Mouse (Mus musculus) A20 (cell line): ENCODE results near the gene Lhx8.

ENCODE experiments used
- DNase-seq: peaks from one replicate; pipeline ENCODE4 v3.0.0-alpha.2; 2011; ENCODE audit warnings: low read depth, low spot score

Gene Lhx8

GRCm38 (mm10) chr3:154330181-154331002 lies at the start of gene Lhx8:
Gene Lhx8 (minus strand): TSS chr3:154330659.
- DNase-seq = no peak

GRCm38 (mm10) chr3:154373536-154373935 lies 43.1 kb upstream of the Lhx8 start:
- DNase-seq = no peak

DNA sequence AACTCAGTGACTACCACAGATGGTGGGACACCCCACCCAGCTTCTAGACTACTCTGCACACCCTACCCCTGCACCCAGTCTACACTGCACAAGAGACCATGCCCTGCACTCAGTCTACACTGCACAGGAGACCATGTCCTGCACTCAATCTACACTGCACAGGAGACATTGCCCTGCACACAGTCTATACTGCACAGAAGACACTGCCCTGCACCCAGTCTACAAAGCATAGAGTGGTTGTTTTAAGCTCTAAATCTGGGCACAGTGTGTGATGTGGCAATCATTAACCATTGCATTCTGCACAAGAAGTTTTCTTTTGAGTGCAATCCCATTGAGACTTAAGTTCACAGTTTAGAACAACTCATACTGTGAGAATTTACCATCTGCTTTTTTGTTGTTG lies 42.2 kb upstream of the Lhx8 start:
- DNase-seq = no peak

DNA sequence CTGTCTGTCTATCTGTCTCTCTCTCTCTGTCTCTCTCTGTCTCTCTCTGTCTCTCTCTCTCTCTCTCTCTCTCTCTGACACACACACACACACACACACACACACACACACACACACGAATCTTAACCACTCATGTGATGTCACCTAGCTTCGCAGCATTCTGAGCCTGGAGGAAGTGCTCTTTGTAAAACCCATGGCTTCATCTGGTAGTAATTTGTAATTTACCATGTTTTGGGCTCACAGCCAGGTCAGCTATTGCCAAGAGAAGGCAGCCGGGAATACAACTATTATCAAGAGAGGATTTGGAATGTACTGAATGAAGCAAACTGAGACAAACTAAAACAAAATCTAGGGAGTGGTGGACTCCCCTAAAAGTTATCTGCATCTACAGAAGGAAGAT lies 36.9 kb upstream of the Lhx8 start:
- no peak for DNase-seq

DNA sequence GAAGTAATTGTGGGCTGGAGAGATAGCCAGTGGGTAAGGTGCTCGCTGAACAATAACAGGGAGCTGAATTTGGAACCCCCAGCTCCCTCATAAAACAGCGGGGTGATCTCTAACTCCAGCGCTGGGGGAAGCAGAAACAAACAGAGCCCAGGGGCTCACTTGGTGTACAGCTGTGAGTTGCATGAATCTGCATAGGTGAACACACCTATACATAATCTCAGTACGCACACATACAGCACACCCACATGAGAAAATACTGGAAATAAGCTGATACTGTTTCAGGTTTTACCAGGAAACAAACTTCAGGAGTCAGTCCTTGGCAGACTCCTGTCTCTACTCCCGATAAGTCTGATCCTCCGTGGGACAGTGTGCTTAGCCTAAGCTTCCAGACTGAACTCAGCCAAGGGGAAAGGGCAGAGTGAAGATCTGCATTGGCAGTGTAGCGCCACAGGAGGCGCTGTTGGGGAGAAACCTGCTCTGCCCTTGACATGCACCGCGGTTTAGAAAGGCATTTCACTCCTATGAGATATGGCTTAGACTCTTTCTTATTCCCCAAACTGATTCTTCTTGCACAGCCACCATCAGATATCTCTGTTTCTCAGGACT lies 34.2 kb upstream of the Lhx8 start:
- no peak for DNase-seq

- DNase-seq = no peak
Observed at GRCm38 (mm10) chr3:154363507-154363906, 33.0 kb upstream of the Lhx8 start.

- no peak for DNase-seq
Observed at GRCm38 (mm10) chr3:154359231-154359630, 28.8 kb upstream of the Lhx8 start.

GRCm38 (mm10) chr3:154340294-154340914 lies 9.9 kb upstream of the Lhx8 start:
- DNase-seq = no peak

GRCm38 (mm10) chr3:154339649-154340260 lies 9.3 kb upstream of the Lhx8 start:
- DNase-seq = no peak

DNA sequence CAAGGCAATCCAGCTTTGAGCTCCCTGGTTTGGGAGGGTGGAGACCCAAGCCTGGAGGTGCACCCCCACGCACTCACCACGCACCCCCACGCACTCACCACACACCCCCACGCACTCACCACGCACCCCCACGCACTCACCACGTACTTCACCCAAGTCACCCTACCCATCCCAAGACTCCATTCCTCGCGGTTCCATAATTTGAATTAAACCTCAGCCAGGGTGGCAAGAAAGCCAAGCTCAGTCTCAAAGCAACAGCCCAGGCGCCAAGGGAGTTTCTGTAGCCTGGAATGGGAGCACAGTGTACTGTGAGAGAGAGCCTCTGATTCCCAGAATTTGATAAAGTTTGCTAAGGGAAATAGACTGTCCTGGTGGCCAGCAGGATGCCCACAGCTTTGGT lies 4.3 kb upstream of the Lhx8 start:
- no peak for DNase-seq

DNA sequence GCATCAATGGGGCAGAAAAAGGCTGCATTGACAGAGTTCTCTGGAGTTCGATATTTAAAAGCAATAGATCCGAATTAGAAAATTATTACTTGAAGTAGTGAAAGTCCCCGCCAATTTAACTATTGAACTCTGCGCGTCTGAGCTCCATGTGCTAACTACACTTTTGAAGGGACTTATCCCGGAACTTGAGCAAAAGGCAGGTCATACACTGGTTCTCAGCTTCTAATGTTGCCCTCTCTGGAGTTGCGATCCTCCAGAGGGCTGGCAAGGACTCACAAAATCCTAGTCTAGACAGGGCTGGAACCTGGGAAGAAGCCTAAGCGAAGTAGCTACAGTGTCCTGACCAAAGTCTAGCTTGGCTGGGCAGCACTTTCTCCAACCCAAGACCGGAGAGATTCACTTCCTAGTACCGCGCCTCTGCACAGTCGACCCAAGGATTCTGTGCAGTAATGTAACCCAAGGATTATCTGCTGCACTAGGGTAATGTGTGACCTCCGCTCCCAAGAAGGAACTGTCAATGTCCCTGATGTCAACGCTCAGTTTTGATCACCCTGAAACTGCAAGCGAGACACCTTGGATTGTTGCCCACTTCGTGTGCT lies 3.0 kb upstream of the Lhx8 start:
- no peak for DNase-seq

GRCm38 (mm10) chr3:154332941-154333340 lies 2.5 kb upstream of the Lhx8 start:
- no peak for DNase-seq

GRCm38 (mm10) chr3:154332213-154332530 lies 1.7 kb upstream of the Lhx8 start:
- DNase-seq = no peak

DNA sequence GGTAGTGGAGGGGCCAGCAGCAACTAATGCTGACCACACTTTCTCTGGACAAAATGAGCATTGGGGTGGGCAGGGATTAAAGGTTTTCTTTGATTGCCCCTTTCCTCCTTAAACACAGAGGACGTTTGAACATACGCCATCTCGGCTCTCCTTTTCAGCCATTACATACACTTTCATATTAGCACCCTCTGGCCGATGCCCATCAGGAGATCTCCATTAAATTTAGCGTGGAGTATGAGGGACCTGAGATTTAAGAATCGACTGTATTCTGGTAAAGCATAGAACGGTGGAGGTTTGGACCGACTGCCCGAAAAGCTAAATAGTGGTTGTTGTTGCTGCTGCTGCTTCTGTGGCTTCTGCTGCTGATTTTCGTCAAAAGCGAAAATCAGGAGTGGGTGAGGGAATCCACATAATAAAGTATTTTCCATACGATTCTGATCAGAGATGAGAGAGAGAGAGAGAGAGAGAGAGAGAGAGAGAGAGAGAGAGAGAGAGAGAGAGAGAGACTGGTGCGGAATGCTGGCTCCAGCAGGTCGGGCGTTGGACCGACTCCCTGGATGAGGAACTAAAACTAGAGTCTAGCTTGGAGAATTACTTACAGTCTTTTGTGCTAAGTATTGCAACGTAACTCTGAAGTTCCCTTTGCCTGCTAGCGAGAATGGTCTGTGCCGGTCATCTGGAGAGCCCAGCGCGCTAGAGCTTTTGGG lies 1.2 kb upstream of the Lhx8 start:
- no peak for DNase-seq

DNA sequence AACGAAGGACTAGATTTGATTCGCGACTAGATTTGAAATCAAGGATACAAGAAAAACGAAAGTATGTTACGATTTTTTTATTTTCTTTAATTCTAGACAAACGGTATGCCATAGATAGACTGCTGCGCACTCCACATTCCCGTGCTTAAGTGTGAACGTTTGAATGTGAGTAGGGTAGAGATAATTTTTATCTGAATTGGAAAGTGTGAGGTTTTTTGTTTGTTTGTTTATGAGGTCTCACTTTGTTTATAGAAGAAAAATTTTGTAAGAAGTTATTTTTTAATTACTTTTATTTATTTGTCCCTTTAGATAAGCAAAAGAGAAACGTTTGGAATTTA lies 513 bp upstream of the Lhx8 start:
- no peak for DNase-seq

DNA sequence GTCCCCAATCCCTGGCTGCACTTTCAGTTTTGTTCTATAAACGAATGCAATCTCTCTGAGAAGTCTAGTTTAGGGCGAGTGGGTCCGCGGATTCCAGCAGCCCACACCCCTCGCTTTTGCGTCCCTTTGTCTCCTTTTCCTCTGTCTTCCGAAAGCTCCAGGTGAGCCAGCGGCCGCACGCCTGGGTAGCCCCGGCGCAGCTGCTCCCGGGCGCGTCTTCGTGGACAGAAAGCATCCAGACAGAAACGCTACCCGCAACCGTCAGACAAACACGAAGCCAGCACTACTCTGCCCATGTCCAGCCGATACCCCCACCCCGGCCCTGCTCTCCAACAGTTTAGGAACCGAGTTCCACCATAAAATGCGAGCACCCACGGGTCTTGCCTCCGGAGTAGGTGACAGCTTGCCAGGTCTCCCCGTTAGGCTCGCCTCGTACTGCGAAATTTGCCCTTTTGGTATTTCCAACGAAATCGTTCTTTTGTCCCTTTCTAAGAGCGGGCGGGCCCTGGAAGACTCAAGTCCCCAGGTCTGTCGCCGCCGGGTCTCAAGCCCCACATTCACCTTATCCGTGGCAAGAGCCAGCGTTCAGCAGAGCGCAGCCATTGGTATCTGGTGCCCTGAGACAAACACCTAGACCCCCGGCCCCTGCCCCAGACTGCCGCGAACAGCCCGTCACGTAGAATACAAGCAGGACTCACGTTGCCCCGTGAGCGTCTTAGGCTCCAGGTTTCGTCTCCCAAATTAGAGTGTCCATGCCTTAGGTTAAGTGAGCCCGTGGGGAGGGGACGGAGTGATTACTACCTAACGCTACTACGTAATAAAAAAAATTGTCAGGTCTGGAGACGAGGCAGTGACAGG lies 907 bp downstream of the Lhx8 start:
- no peak for DNase-seq

- no peak for DNase-seq
Observed at GRCm38 (mm10) chr3:154328721-154329322, 1.6 kb downstream of the Lhx8 start.

GRCm38 (mm10) chr3:154327883-154328720 lies 2.4 kb downstream of the Lhx8 start:
- DNase-seq = no peak

DNA sequence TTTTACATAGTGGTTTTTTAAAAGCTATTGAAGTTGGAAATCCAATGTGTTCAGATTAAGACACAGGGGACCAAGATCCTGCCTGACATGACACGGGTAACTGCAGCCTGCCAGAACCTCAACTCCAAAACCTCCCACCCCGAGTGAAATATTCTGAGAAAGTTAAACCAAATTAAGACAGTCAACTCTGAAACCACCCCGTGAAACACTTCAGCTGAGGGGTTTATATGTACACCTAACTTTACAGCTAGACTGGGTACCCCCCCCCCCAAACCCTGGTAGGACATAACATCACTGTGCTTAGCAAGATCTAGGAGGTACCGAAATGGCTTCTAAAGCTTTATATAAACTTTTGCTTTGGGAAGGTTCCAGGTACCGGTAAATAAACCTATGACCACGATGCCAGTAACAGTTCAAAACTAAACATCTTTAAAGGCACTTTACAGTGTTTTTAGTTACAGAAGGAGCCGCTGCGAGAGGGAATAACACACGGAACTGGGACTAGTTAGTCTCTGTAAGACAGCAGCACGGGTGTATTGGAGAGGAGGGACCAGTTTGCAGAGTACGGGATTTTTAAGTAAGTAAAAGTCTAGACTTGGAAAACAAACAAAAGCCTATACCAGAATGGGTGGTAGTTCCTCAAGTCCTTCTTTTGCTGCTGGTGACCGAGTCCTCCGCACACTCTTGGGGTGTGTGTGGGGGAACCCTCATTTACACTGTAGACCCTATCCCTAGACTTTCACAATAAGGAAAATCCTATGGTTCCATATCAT lies 3.2 kb downstream of the Lhx8 start:
- DNase-seq = no peak
